Mouse (Mus musculus) T-helper 1 cell (primary cell): ENCODE results near the gene Plin2.
"Not testable (repeated sequence)": the region's sequence is repeated elsewhere in the genome, so short reads cannot be mapped to it uniquely, and the experiment has no call there.

Source experiments
- in situ Hi-C: fragments of 300-600 bp; cut with MboI, MseI; formaldehyde crosslinking; loops from one replicate; pipeline ENCODE4 v1.15.1; 2025; ENCODE audit warnings: high pct_unique_total_duplicates

Gene Plin2

DNA sequence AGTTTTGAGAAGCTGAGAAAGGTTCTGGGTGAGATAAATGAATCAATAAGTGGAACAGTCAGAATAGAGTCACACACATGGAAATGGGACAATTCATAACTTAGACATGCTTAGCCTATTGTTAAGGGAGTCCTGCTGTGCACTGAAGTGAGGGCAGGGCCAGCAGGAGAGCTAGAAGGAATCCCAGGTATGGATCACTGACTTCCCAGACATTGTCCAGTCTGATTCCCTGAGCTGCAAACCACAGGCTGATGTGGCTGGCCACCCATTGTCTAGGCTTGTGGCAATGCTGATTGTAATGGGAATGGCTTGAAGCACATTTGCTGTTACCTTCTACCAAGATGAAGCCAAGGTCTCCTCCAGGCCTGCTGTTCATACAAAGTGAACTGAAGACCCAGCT is 35.5 kb downstream of the Plin2 start:
- in situ Hi-C loops, result not testable (repeated sequence)

DNA sequence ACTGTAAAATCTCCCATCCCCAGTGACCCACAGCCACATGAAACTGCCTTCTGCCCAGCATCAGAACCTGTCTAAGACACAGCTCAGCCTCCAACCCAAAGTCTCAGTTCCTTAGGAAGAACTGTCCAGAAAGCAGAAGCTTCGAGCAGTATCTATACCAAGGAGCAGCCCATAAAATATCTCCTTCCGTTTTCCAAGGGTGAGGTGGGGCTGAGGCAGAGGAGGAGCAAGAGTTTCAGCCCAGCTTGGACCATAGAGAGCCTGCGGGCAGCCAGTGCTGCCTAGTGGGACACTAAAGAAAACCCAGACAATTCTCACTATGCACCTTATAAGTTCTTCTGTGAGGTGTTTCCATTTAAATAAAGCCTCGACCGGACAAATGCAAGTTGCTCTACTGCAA is 37.3 kb downstream of the Plin2 start:
- in situ Hi-C loops, result not testable (repeated sequence)

DNA sequence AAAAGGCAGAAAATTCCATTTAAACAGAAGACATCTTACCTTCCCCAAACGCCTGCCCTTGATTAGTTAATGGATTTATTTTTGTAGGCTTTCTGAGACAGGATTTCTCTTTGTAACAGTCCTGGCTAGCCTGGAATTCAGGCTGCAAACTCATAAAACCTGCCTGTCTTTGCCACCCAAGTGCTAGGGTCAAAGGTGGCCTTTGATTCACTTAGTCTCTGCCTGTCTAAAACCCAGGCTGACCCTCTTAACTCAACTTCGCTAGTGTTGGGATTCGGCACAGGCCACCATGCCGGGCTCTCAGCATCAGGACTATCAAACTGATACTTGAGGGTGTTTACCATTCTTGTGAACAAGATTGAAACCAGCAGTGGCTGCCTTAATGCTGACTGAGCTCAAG is 38.0 kb downstream of the Plin2 start:
- in situ Hi-C loops, result no loop called here

DNA sequence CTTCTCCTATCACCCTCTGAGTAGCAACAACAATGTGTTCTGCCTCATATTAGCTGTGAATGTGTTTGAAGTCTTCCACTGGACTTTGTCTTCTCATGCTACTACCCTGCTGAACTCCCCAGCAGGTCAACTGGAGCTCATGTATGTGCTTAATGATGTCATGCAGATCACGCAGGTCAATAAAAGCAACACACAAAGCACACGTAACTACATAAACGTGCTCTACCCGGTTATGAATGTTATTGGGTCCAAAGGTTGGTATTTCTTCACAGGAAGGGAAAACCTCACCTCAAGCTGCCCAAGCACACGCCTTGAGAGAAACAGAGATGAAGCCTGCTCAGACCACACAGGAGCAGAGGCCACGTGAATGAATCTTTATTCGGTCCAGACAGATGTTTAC is 43.4 kb downstream of the Plin2 start:
- in situ Hi-C loops, result not testable (repeated sequence)

DNA sequence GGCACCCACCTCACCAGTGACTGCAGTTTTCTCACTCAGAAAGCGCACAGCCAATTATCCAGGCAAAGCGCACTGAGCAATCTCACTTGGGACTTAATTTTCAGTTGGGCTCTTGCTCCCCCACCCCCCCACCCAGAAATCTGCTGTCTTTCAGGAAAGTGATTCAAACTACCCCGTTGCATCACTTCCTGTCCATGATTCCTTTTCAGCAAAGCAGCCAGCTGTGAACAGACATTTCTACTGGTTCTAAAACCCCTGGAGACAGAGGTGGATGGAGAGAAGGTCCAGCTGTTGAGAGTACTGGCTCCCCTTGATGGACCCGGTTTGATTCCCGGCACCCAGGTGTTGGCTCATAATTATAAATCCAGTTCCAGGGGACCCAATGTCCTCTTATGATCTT is 44.4 kb downstream of the Plin2 start:
- in situ Hi-C loops, result no loop called here

DNA sequence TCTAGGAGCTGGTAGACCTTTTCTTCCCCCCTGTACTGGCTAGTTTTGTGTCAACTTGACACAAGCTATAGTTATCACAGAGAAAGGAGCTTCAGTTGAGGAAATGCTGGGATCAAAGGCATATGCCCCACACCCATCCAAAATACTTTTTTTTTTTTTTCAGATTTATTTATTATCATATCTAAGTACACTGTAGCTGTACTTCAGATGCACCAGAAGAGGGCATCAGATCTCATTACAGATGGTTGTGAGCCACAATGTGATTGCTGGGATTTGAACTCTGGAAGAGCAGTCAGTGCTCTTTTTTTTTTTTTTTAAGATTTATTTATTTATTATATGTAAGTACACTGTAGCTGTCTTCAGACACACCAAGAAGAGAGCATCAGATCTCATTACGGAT is 47.3 kb downstream of the Plin2 start:
- in situ Hi-C loops, result not testable (repeated sequence)

DNA sequence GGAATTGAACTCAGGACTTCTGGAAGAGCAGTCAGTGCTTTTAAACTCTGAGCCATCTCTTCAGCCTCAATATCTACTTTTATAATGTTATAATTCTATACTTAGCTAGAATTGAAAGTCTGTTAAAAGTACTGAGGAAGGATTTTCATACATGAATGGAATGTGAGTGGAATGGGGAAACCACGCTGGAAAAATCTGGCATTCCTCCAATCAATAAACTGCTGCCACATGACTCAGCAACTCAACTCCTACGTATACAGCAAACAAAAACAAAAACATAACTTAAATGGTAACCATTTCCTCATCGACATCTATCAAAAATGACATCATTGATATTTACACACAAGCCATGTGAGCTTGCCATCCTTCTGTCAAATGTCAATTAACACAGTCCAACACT is 47.7 kb downstream of the Plin2 start:
- in situ Hi-C loops, result no loop called here

DNA sequence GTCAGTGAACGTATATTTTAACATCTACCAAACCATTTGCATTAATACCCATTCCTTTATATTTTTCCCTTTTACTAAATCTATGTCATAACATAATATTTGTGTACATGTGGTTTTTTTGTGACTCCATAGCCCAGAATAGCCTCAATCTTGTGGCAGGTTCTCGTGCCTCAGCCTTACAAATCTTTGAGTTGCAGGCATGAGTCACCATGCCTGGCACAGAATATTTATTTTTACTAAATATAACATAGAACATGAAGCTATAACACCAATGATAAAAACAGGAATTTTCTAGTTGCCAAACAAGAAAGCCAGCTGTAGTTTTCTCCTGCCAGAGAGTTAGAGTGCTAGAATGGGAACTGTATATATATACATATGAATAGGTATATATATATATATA is 49.4 kb downstream of the Plin2 start:
- in situ Hi-C loops, result no loop called here

DNA sequence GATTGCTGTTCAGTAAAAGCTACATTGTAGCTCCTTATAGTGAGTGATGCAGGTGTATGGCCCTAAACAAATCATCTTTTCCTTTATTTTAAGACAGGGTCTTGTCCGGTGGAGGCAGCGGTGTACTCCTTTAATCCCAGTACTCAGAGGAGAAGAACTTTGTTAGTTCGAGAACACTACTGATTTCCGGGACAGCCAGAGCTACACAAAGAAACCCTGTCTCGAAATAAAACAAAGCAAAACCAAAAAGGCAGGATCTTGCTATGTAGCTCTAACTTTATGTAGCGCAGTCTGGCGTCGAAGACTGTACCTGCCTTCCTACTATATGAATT is 57.6 kb downstream of the Plin2 start:
- in situ Hi-C loops, result loop anchor here (5.0 kb wide), 2 partner anchors 35 to 85 kb away; partner anchors contain the start of gene Rraga

DNA sequence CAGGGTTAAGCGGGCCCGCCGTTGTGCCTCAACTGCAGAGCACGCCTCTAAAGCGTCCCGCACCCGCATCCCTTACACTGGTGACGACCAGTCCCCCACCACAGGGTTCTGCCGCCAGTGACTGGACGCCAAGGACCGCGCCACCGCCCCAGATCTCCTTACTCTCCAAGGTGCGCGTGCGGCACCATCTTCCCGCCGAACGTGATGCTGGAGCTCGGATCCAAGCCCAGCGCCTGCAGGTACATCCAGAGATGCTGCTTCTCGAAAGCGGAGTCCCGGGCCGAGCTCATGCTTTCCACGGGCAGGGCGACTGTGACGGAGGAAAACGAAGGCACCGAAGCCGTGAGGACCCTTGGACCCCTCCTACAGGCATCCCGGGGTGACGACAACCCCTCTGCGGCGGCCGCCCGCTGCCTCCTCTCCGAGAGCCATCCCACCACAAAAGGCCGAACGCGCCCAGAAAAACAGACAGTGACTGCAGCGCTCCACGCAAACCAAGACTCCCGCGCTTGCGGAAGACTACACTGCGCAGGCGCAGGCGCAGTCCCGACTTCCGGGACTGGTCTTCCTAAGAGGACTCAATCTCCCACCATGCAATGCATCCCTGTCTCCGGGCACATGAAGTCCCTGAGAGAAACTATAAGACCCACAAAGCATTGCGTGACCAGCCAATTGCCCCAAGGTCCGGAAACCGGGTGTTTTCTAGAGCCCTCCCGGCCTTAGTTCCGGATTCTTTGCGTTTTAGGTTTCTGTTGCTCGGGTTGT is 58.2 kb downstream of the Plin2 start, which contains the start of gene Haus6:
Gene Haus6, minus strand, starts transcription at position 532 of the 765 bp plus-strand sequence.
- in situ Hi-C loops, result loop anchor here (5.0 kb wide), 2 partner anchors 34 to 86 kb away; partner anchors contain the start of gene Rraga
